Mouse (Mus musculus) C2C12 (cell line): ENCODE measurements at regions not wholly inside any gene's neighbourhood (a gene's known extent, or its start where the extent isn't known, plus 50 kb on each side); places are given as distances from the start of the nearest gene placed in this dataset.

ENCODE experiments used
- CEBPB ChIP-seq: IDR thresholded peaks from one replicate; pipeline ENCODE4 v1.6.1; 2011; ENCODE audit warnings: low read depth, mild to moderate bottlenecking, control low read depth, moderate library complexity
- CTCF ChIP-seq: IDR thresholded peaks from one replicate; pipeline ENCODE4 v1.5.1; 2011; ENCODE audit not compliant: control insufficient read depth, insufficient read depth, insufficient read length
- FOSL1 ChIP-seq: IDR thresholded peaks from one replicate; pipeline ENCODE4 v1.8.0; 2011; ENCODE audit warnings: mild to moderate bottlenecking, low read length; ENCODE audit not compliant: poor library complexity, insufficient read depth, severe bottlenecking
- MAX ChIP-seq: IDR thresholded peaks from one replicate; pipeline ENCODE4 v1.6.1; 2011; ENCODE audit warnings: mild to moderate bottlenecking, control low read depth
- MYOD1 ChIP-seq: IDR thresholded peaks from one replicate; pipeline ENCODE4 v1.6.1; 2011; ENCODE audit warnings: low read depth; ENCODE audit not compliant: control insufficient read depth, insufficient read length
- MYOG ChIP-seq: IDR thresholded peaks from one replicate; pipeline ENCODE4 v1.6.1; 2011; ENCODE audit not compliant: control insufficient read depth, insufficient read length; ENCODE audit errors: extremely low read depth
- USF1 ChIP-seq: IDR thresholded peaks from one replicate; pipeline ENCODE4 v1.6.1; 2011; ENCODE audit warnings: low read depth, mild to moderate bottlenecking, control low read depth, moderate library complexity

DNA sequence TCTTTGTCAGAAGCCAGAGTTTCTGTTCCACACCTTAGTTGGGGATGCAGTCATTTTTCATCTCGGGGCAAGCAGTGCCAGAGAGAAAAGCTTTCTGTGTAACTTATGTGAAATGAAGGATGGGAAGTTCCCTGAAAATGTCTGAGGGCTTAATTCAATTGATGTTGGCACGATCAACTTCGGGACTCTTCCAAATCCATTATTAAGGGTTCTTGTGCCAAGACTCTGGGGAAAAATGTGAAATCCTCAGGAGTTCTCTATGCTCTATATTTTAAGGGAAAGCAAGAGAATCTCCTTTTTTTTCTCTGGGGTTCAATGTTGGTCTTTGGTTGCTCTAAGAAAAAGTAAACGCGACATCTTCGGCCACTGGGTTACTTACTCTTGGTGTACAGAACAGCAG is 100.9 kb upstream of the Nrip1 start:
- TF ChIP-seq MYOG (no peak), MAX (no peak), CTCF (no peak), USF1 (no peak), MYOD1 (no peak), CEBPB (no peak), FOSL1 (no peak)
